Mouse (Mus musculus): ENCODE data around the gene Nudt4. TPM values are rescaled to one million over a fixed set of nuclear protein-coding genes. Genes with fewer than 3 reads are reported as not detected.
A peak's percentile ranks its signal among the peaks of the same experiment; 100 is the strongest.

Gene Nudt4
- polyA plus RNA-seq, 1 experiment from 2014 or later, result 232 TPM

GRCm38 (mm10) chr10:95503443-95504235, 60.3 kb downstream of the Nudt4 start:
- Histone ChIP-seq H3K4me2 (ENCODE audit: low read length) (no peak overlapping the region), H3K36me3 (ENCODE audit: insufficient read depth, low read length) (no peaks in the 10 kb centered on the region), H3K27me3 (ENCODE audit: insufficient read depth, low read length) (no peaks in the 10 kb centered on the region), H3K9ac (ENCODE audit: low read depth, low read length) (no peak overlapping the region), H3K4me3 (replicated peaks; ENCODE audit: low read depth, low read length) (no peak overlapping the region), H3K4me1 (replicated peaks; ENCODE audit: insufficient read depth, low read length) (no peaks in the 10 kb centered on the region), H3K9me3 (replicated peaks; ENCODE audit: low read length) (no peaks in the 10 kb centered on the region), H3K27ac (no peak overlapping the region)
- no peak for DNase-seq (ENCODE audit: low spot score)
- no peak for TF ChIP-seq CTCF (IDR thresholded peaks at IDR 0.05; ENCODE audit: low read depth)
- 77% methylated on average over 14 of the region's 14 CpGs for WGBS
- ATAC-seq (replicated peaks; ENCODE audit: low FRiP score, low read depth), result no peak

DNA sequence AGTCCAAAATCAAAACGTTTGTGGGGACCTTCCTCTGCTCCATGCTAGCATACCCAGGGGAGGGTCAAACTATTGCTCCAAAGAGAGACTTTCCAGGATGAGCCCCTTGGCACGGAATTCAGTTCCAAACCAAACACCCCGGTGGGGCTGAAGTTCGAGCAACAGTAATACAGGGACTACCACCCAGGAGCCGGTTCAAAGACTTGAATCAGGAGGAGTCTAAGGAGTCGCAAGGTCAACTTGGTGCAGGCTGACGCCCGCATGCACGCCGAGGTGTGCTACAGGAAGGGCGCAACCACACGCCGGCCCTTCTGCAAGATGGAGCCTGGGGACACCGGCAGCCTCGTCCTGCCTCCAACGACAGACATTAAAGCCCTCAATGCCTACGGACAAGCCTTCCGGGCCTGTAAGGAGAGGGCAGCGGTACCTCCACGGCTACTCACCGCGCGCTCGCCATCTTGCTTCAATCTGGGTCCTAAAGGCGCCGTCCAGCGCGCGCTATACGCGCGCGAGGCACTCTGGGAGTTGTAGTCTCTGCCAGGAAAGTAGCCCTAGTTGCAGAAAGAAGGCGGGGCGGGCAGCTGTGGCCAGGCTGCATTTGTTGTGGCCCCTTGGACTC, 62.4 kb downstream of the Nudt4 start, which contains the start of gene Mrpl42:
TSS of gene Mrpl42 (minus strand) at position 478 of the 619 bp plus-strand sequence.
- under 1% methylated on average over 35 of the region's 35 CpGs for WGBS

GRCm38 (mm10) chr10:95501033-95501432, 62.9 kb downstream of the Nudt4 start:
- H3K4me2 ChIP-seq (ENCODE audit: low read length), result peak overlapping the region; percentile 76
- H3K4me3 ChIP-seq (replicated peaks; ENCODE audit: low read depth, low read length), result peak overlapping the region; percentile 91
- H3K9ac ChIP-seq (ENCODE audit: low read depth, low read length), result peak overlapping the region; percentile 81
- H3K27me3 ChIP-seq (ENCODE audit: insufficient read depth, low read length), result no peaks in the 10 kb centered on the region
- H3K4me1 ChIP-seq (replicated peaks; ENCODE audit: insufficient read depth, low read length), result no peaks in the 10 kb centered on the region
- 0 out of 2 replicates have a peak, but pooled peaks have one; percentile 3 for TF ChIP-seq CTCF (IDR thresholded peaks at IDR 0.05; ENCODE audit: low read depth)
- WGBS, result 0% methylated on average over 7 of the region's 7 CpGs
- H3K36me3 ChIP-seq (ENCODE audit: insufficient read depth, low read length), result no peaks in the 10 kb centered on the region
- ATAC-seq (replicated peaks; ENCODE audit: low FRiP score, low read depth) (no peak), DNase-seq (ENCODE audit: low spot score) (peak; percentile 21)
- no peaks in the 10 kb centered on the region for H3K9me3 ChIP-seq (replicated peaks; ENCODE audit: low read length)
- peak overlapping the region; percentile 87 for H3K27ac ChIP-seq

More for the DNA sequence above, 62.4 kb downstream of the Nudt4 start, which contains the start of gene Mrpl42:
- Histone ChIP-seq H3K4me2 (ENCODE audit: low read length) (peak within 1 kb of the TSS; percentile 76), H3K9ac (ENCODE audit: low read depth, low read length) (peak within 1 kb of the TSS; percentile 81), H3K27ac (peak within 1 kb of the TSS; percentile 87), H3K27me3 (ENCODE audit: insufficient read depth, low read length) (no peaks in the 10 kb centered on the region), H3K4me3 (replicated peaks; ENCODE audit: low read depth, low read length) (peak within 1 kb of the TSS; percentile 91), H3K36me3 (ENCODE audit: insufficient read depth, low read length) (no peaks in the 10 kb centered on the region), H3K9me3 (replicated peaks; ENCODE audit: low read length) (no peaks in the 10 kb centered on the region), H3K4me1 (replicated peaks; ENCODE audit: insufficient read depth, low read length) (no peaks in the 10 kb centered on the region)
- DNase-seq (ENCODE audit: low spot score), result peak; percentile 94
- ATAC-seq (replicated peaks; ENCODE audit: low FRiP score, low read depth), result peak; percentile 95
- no peak for TF ChIP-seq CTCF (IDR thresholded peaks at IDR 0.05; ENCODE audit: low read depth)

Small RNA genes lying within 50 kb of the gene (microRNA-seq; reads per million reads assigned to microRNA genes)
- gene Mir3058, result 11.0 reads per million, percentile 25 among the genes with 10 or more reads in this experiment

Other genes with a start within 250 kb of the Nudt4 start
- gene Cradd, start 240.0 kb downstream of the Nudt4 start, polyA plus RNA-seq (2015; fragmentation: Nextera tagmentation; extraction: Ambion mirVana), result 10.3 and 10.5 TPM in 2 replicates
- gene Socs2, start 147.0 kb downstream of the Nudt4 start, polyA plus RNA-seq (2015; fragmentation: Nextera tagmentation; extraction: Ambion mirVana), result 122 and 124 TPM in 2 replicates
- 427 and 432 TPM in 2 replicates for gene Mrpl42, start 62.2 kb downstream of the Nudt4 start, polyA plus RNA-seq (2015; fragmentation: Nextera tagmentation; extraction: Ambion mirVana)
- 277 and 296 TPM in 2 replicates for gene Ube2n, start 49.0 kb downstream of the Nudt4 start, polyA plus RNA-seq (2015; fragmentation: Nextera tagmentation; extraction: Ambion mirVana)
- not detected in 2 replicates for gene Anapc15-ps, start 109.3 kb upstream of the Nudt4 start, polyA plus RNA-seq (2015; fragmentation: Nextera tagmentation; extraction: Ambion mirVana)